Mouse (Mus musculus) C2C12 (cell line): ENCODE measurements around the gene Ddah1.
"Not testable (repeated sequence)": the region's sequence is repeated elsewhere in the genome, so short reads cannot be mapped to it uniquely, and the experiment has no call there.

Experiments
- CTCF ChIP-seq: IDR thresholded peaks from one replicate; pipeline ENCODE4 v1.5.1; 2011; ENCODE audit not compliant: control insufficient read depth, insufficient read depth, insufficient read length
- USF1 ChIP-seq: IDR thresholded peaks from one replicate; pipeline ENCODE4 v1.6.1; 2011; ENCODE audit warnings: low read depth, mild to moderate bottlenecking, control low read depth, moderate library complexity

- not testable (repeated sequence) for TF ChIP-seq USF1, CTCF
These were observed 155.5 kb downstream of the Ddah1 start for GRCm38 (mm10) chr3:145913942-145914341.
